Mouse (Mus musculus) hindbrain, embryonic 16.5 days (tissue): Measurements from ENCODE around the gene Xpo6. TPM values are rescaled to one million over a fixed set of nuclear protein-coding genes. Genes with fewer than 3 reads are reported as not detected.

Experiments
- ATAC-seq: fragments of 200-750 bp; cut with Nextera tagmentation; 2 replicates; pipeline ENCODE4 v1.8.0; 2017; ENCODE audit warnings: moderate TSS enrichment, moderate library complexity
- H3K27ac ChIP-seq: fragments of 300-500 bp; sonication (generic); 2 replicates; pipeline ENCODE4 v1.5.1; 2014; ENCODE audit warnings: low read depth, mild to moderate bottlenecking, control low read depth, low read length, moderate library complexity
- H3K27me3 ChIP-seq: fragments of 300-500 bp; sonication (generic); replicated peaks from 2 replicates; pipeline ENCODE4 v1.6.1; 2014; ENCODE audit warnings: low read length; ENCODE audit not compliant: control insufficient read depth, insufficient read depth
- H3K36me3 ChIP-seq: fragments of 300-500 bp; sonication (generic); 2 replicates; pipeline ENCODE4 v1.6.1; 2014; ENCODE audit warnings: mild to moderate bottlenecking, low read length, moderate library complexity, mixed read lengths; ENCODE audit not compliant: control insufficient read depth, insufficient read depth
- H3K4me1 ChIP-seq: fragments of 300-500 bp; sonication (generic); 2 replicates; pipeline ENCODE4 v1.6.1; 2014; ENCODE audit warnings: low read depth, low read length; ENCODE audit not compliant: control insufficient read depth, insufficient read depth
- H3K4me2 ChIP-seq: fragments of 300-500 bp; sonication (generic); 2 replicates; pipeline ENCODE4 v1.6.1; 2014; ENCODE audit warnings: mild to moderate bottlenecking, low read length, control low read depth, moderate library complexity
- H3K4me3 ChIP-seq: fragments of 300-500 bp; sonication (generic); 2 replicates; pipeline ENCODE4 v1.5.1; 2014; ENCODE audit warnings: mild to moderate bottlenecking, low read length, control low read depth, moderate library complexity
- H3K9ac ChIP-seq: fragments of 300-500 bp; sonication (generic); 2 replicates; pipeline ENCODE4 v1.6.1; 2014; ENCODE audit warnings: low read depth, mild to moderate bottlenecking, control low read depth, low read length, moderate library complexity
- H3K9me3 ChIP-seq: fragments of 300-500 bp; sonication (generic); 2 replicates; pipeline ENCODE4 v1.6.1; 2014; ENCODE audit warnings: mild to moderate bottlenecking, low read length, moderate library complexity; ENCODE audit not compliant: control insufficient read depth
- WGBS: fragments of 180-500 bp; shearing (Covaris S2); extraction: QIAGEN DNeasy Blood & Tissue Kit; methylation state at CpG from one replicate; pipeline ENCODE4 v1.1.7; 2014; 5-methylcytosine and 5-hydroxymethylcytosine counted together
- polyA plus RNA-seq: library from polyadenylated mRNA; unstranded; fragments of >200 nt; fragmentation: Nextera tagmentation; extraction: Ambion mirVana; gene quantifications from 2 replicates; pipeline ENCODE4 v1.2.1, GENCODE M21; 2015

The Xpo6 gene
- polyA plus RNA-seq, 1 experiment from 2014 or later = 44.4 TPM

GRCm38 (mm10) chr7:126234611-126235010 is 34.3 kb upstream of the Xpo6 start:
- no peaks in the 10 kb centered on the region for H3K27me3 ChIP-seq
- no peak for ATAC-seq
- no peak overlapping the region for H3K27ac ChIP-seq
- H3K4me2 ChIP-seq = no peak overlapping the region
- H3K9me3 ChIP-seq = no peaks in the 10 kb centered on the region
- H3K36me3 ChIP-seq = no peaks in the 10 kb centered on the region
- no peaks in the 10 kb centered on the region for H3K4me1 ChIP-seq
- 90% methylated on average over 3 of the region's 3 CpGs for WGBS
- H3K9ac ChIP-seq = no peak overlapping the region
- H3K4me3 ChIP-seq = no peak overlapping the region

- no peak overlapping the region for H3K4me2 ChIP-seq
- no peak overlapping the region for H3K9ac ChIP-seq
- no peak overlapping the region for H3K27ac ChIP-seq
- 88% methylated on average over 7 of the region's 8 CpGs for WGBS
- no peaks in the 10 kb centered on the region for H3K27me3 ChIP-seq
- ATAC-seq = no peak
- H3K4me1 ChIP-seq = no peaks in the 10 kb centered on the region
- H3K4me3 ChIP-seq = no peak overlapping the region
- no peaks in the 10 kb centered on the region for H3K36me3 ChIP-seq
- no peaks in the 10 kb centered on the region for H3K9me3 ChIP-seq
Observed at GRCm38 (mm10) chr7:126232345-126233071, 32.2 kb upstream of the Xpo6 start.

DNA sequence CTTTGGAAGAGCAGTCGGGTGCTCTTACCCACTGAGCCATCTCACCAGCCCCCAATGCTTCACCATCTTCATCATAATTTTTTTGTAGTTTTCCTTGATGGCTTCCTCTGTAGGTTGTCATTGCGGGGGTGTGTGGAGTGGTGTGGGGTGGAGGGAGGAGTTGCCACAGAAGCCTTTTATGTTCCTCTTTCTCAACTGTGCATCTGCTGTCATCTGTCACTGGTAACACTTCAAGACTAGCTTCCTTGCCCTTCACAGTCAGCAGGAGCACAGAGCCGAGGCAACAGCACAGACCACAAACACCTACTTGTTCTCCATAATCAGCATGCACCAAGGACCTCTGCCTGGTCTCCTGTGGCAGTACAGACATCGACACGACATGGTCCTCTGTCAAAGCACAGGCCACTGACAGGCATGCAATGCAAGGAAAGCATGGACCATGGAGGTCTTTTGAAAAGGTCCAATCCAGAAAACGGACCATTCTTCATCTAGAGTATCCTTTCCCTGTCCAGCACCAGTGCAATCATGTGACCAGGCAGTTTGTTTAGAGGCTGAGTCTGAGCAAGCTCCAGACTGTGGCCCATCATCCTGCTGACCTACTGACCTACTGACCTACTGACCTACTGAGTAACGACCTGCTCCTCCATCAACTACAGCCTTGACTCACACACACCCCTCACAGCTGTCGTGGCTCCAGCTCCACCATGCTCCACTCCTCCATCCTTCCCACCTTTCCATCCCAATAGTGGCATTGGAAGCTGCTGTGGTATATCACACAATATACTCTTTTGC is 30.3 kb upstream of the Xpo6 start:
- Histone ChIP-seq H3K27me3 (no peaks in the 10 kb centered on the region), H3K4me1 (no peaks in the 10 kb centered on the region), H3K4me3 (no peak overlapping the region), H3K9me3 (no peaks in the 10 kb centered on the region), H3K36me3 (no peaks in the 10 kb centered on the region), H3K4me2 (no peak overlapping the region), H3K9ac (no peak overlapping the region), H3K27ac (no peak overlapping the region)
- no peak for ATAC-seq
- WGBS = 73% methylated on average over 8 of the region's 8 CpGs

DNA sequence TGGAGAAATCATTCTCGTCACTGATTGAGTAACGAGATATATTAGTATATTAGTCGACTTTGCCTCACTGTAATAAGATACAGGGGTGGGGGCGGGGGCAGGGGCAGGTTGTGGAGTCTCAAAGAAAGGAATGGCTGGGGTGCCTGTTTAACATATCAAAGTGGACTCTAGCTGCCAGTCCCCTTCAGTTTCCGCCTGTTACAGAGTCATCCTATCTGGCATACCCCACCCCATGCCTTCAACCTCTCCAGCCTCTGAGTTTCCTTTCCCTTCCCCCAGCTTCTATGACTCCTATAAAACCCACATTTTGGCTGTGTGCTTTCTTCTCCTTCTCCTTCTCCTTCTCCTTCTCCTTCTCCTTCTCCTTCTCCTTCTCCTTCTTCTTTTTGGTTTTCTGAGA is 25.8 kb upstream of the Xpo6 start:
- Histone ChIP-seq H3K4me2 (no peak overlapping the region), H3K4me3 (no peak overlapping the region), H3K36me3 (no peaks in the 10 kb centered on the region), H3K27ac (no peak overlapping the region), H3K4me1 (no peaks in the 10 kb centered on the region), H3K9ac (no peak overlapping the region), H3K27me3 (no peaks in the 10 kb centered on the region), H3K9me3 (no peaks in the 10 kb centered on the region)
- no peak for ATAC-seq
- WGBS = 25% methylated on average over 5 of the region's 5 CpGs

DNA sequence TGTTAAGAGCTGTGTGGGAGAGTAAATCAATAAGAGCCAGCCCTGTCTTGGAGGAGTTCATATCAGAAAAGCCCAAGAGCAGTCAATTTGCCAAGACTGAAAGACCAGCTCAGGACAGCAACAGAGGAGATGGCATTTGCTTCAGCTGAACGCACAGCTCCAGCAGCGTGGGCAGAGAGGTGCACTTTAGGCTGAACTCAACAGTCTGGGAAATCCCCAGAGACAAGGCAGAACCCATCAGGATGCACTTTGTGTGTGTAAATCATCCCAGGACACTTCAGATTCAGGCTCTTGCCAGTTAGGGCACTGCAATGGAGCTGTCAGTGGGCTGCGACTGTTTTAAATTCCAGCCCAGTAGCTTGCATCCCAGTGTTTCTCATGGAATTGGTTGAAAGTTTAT is 22.5 kb upstream of the Xpo6 start:
- Histone ChIP-seq H3K36me3 (no peaks in the 10 kb centered on the region), H3K4me3 (no peak overlapping the region), H3K4me1 (no peaks in the 10 kb centered on the region), H3K27ac (no peak overlapping the region), H3K4me2 (no peak overlapping the region), H3K9me3 (no peaks in the 10 kb centered on the region), H3K9ac (no peak overlapping the region), H3K27me3 (no peaks in the 10 kb centered on the region)
- no peak for ATAC-seq
- 61% methylated on average over 3 of the region's 3 CpGs for WGBS

GRCm38 (mm10) chr7:126220611-126221010 is 20.3 kb upstream of the Xpo6 start:
- 17% methylated on average over 1 of the region's 1 CpGs for WGBS
- H3K36me3 ChIP-seq = no peaks in the 10 kb centered on the region
- no peaks in the 10 kb centered on the region for H3K9me3 ChIP-seq
- no peak for ATAC-seq
- H3K4me1 ChIP-seq = no peaks in the 10 kb centered on the region
- H3K9ac ChIP-seq = no peak overlapping the region
- no peaks in the 10 kb centered on the region for H3K27me3 ChIP-seq
- no peak overlapping the region for H3K4me2 ChIP-seq
- H3K4me3 ChIP-seq = no peak overlapping the region
- H3K27ac ChIP-seq = no peak overlapping the region

GRCm38 (mm10) chr7:126218311-126218710 is 18.0 kb upstream of the Xpo6 start:
- Histone ChIP-seq H3K4me3 (no peak overlapping the region), H3K4me2 (no peak overlapping the region), H3K27ac (no peak overlapping the region), H3K27me3 (no peaks in the 10 kb centered on the region), H3K9ac (no peak overlapping the region), H3K9me3 (no peaks in the 10 kb centered on the region), H3K36me3 (no peaks in the 10 kb centered on the region), H3K4me1 (no peaks in the 10 kb centered on the region)
- no peak for ATAC-seq
- 75% methylated on average over 1 of the region's 1 CpGs for WGBS

DNA sequence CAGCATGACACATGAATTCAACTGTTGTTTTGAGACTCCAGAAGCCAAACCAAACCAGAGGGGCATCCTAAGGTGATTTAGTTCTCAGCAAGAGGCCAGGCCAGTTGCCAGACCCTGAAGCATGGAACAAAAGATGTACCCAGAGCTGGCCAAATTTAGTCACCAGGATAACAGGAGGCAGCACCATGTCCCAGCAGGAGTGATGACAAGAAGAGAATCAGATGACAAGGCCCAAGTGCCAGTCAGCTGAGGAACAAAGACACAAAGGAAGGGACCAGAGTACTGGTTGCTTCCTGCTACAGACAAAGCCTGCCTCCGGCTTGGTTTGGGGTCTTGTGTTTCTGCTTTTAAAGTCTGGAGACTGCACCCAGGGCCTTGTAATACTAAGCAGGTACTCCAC is 16.6 kb upstream of the Xpo6 start:
- no peak for ATAC-seq
- 20% methylated on average over 1 of the region's 1 CpGs for WGBS
- Histone ChIP-seq H3K9me3 (no peaks in the 10 kb centered on the region), H3K4me3 (no peak overlapping the region), H3K9ac (no peak overlapping the region), H3K27ac (no peak overlapping the region), H3K4me1 (no peaks in the 10 kb centered on the region), H3K27me3 (no peaks in the 10 kb centered on the region), H3K4me2 (no peak overlapping the region), H3K36me3 (no peaks in the 10 kb centered on the region)

DNA sequence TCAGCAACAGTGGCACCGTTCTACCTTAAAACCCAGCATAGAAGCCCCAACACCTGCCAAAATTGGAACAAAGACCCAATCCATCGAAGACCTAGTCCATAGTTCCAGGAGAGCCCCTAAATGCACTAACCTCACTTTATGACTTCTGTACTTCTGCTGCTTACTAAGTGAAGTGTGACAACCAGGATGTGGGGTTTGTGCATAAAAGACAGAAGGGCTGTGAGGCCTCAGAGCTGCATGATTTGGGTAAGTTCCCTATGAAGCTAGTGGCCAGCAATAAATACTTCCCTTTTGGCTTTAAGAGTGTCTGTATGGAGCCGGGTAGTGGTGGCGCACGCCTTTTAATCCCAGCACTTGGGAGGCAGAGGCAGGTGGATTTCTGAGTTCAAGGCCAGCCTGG is 10.6 kb upstream of the Xpo6 start:
- no peaks in the 10 kb centered on the region for H3K27me3 ChIP-seq
- H3K27ac ChIP-seq = no peak overlapping the region
- no peaks in the 10 kb centered on the region for H3K9me3 ChIP-seq
- 92% methylated on average over 5 of the region's 5 CpGs for WGBS
- H3K4me1 ChIP-seq = no peaks in the 10 kb centered on the region
- H3K36me3 ChIP-seq = no peaks in the 10 kb centered on the region
- no peak overlapping the region for H3K4me3 ChIP-seq
- H3K9ac ChIP-seq = no peak overlapping the region
- no peak for ATAC-seq
- no peak overlapping the region for H3K4me2 ChIP-seq
